Mouse (Mus musculus): ENCODE measurements around the gene Sema4a. TPM values are rescaled to one million over a fixed set of nuclear protein-coding genes. Genes with fewer than 3 reads are reported as not detected.

Gene Sema4a
- polyA plus RNA-seq, 1 experiment from 2014 or later: 21.5 TPM

DNA sequence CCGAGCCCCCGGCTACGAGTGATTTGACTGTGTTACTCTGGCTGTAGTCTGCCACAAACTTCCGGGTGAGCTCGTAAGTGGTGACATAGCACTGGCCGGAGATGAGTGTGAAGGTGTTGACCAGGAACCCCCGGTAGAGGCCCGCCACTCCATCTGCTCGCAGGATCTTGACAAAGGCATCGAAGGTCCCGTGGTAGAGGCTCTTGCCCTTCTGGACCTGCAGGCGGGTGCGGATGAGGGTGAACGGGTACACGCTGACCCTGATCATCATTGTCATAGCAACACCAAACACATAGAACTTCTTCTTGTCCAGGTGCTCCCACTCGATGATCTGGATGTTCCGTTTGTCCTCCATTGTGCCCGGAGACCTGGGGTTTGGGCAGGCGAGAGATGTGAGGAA, 40.2 kb downstream of the Sema4a start:
- H3K27ac ChIP-seq (ENCODE audit: low read depth, low read length): no peak overlapping the region

DNA sequence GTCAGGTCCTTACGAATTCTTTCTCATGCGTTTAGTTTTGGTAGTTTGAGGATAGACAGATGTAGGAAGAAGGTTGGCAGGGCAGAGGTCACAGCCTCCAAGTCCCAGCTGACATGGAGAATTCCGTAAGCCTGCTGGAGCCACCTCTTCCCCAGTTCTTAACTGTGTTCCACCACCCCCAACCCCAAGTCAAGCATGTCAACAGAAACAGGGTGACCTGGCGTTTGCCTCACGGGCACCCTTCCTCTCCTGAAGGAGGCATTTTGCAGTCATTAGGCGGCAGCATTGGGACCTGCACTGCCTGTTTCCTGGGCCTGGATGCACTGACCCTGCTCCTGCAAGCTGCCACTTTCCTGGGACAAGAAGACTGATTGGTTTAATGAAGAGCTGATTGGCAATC, 43.0 kb downstream of the Sema4a start:
- Histone ChIP-seq H3K9me3 (ENCODE audit: control insufficient read depth, low read length) (no peaks in the 10 kb centered on the region), H3K4me1 (ENCODE audit: control insufficient read depth, insufficient read depth, low read length) (peaks cover 9% of the 10 kb centered on the region), H3K4me2 (ENCODE audit: low read depth, low read length) (no peak overlapping the region), H3K4me3 (ENCODE audit: low read depth, low read length) (no peak overlapping the region), H3K27ac (ENCODE audit: low read depth, low read length) (no peak overlapping the region), H3K9ac (replicated peaks; ENCODE audit: low read depth, low read length) (no peak overlapping the region), H3K36me3 (ENCODE audit: control insufficient read depth, insufficient read depth, low read length) (peaks cover 49% of the 10 kb centered on the region), H3K27me3 (ENCODE audit: control insufficient read depth, insufficient read depth, low read length) (no peaks in the 10 kb centered on the region)
- no peak for ATAC-seq (ENCODE audit: low read depth)
- 83% methylated on average over 6 of the region's 6 CpGs for WGBS

More for the DNA sequence above, 40.2 kb downstream of the Sema4a start:
- no peak for ATAC-seq (ENCODE audit: low read depth)
- peaks cover 20% of the 10 kb centered on the region for H3K4me1 ChIP-seq (ENCODE audit: control insufficient read depth, insufficient read depth, low read length)
- no peak overlapping the region for H3K9ac ChIP-seq (replicated peaks; ENCODE audit: low read depth, low read length)
- H3K27me3 ChIP-seq (ENCODE audit: control insufficient read depth, insufficient read depth, low read length): no peaks in the 10 kb centered on the region
- peaks cover 39% of the 10 kb centered on the region for H3K36me3 ChIP-seq (ENCODE audit: control insufficient read depth, insufficient read depth, low read length)
- H3K4me2 ChIP-seq (ENCODE audit: low read depth, low read length): no peak overlapping the region
- WGBS: 97% methylated on average over 19 of the region's 19 CpGs
- no peaks in the 10 kb centered on the region for H3K9me3 ChIP-seq (ENCODE audit: control insufficient read depth, low read length)
- no peak overlapping the region for H3K4me3 ChIP-seq (ENCODE audit: low read depth, low read length)

- Histone ChIP-seq H3K27me3 (ENCODE audit: control insufficient read depth, insufficient read depth, low read length) (no peaks in the 10 kb centered on the region), H3K27ac (ENCODE audit: low read depth, low read length) (no peak overlapping the region), H3K36me3 (ENCODE audit: control insufficient read depth, insufficient read depth, low read length) (peaks cover 54% of the 10 kb centered on the region), H3K4me2 (ENCODE audit: low read depth, low read length) (no peak overlapping the region), H3K4me1 (ENCODE audit: control insufficient read depth, insufficient read depth, low read length) (no peaks in the 10 kb centered on the region), H3K4me3 (ENCODE audit: low read depth, low read length) (no peak overlapping the region), H3K9me3 (ENCODE audit: control insufficient read depth, low read length) (no peaks in the 10 kb centered on the region), H3K9ac (replicated peaks; ENCODE audit: low read depth, low read length) (no peak overlapping the region)
- 92% methylated on average over 4 of the region's 4 CpGs for WGBS
- no peak for ATAC-seq (ENCODE audit: low read depth)
Observed at GRCm38 (mm10) chr3:88415668-88416067, 45.3 kb downstream of the Sema4a start.

DNA sequence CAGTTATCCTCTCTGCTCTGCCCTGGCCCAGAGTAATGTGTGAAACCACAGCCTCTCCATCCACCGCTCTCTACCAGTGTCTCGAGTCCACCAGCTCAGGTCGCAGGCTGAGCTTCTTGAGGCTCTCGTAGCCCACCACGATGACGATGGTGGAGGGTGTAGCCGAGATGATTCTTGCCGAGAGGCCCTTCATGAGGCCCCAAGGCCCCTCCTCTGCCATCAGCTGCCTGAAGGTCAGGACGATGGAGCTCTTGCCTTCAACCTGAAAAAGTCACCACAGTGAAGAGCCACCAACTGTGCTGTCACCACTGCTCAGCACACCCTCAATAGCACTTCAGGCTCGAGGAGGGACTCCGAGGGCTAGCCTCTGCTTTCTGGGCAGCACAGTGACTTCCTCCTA, 48.3 kb downstream of the Sema4a start:
- H3K4me1 ChIP-seq (ENCODE audit: control insufficient read depth, insufficient read depth, low read length): 0 out of 2 replicates have a peak, but pooled peaks cover 2% of the 10 kb centered on the region
- H3K9me3 ChIP-seq (ENCODE audit: control insufficient read depth, low read length): no peaks in the 10 kb centered on the region
- H3K27me3 ChIP-seq (ENCODE audit: control insufficient read depth, insufficient read depth, low read length): no peaks in the 10 kb centered on the region
- H3K4me3 ChIP-seq (ENCODE audit: low read depth, low read length): no peak overlapping the region
- 89% methylated on average over 11 of the region's 11 CpGs for WGBS
- H3K36me3 ChIP-seq (ENCODE audit: control insufficient read depth, insufficient read depth, low read length): peaks cover 32% of the 10 kb centered on the region
- no peak overlapping the region for H3K4me2 ChIP-seq (ENCODE audit: low read depth, low read length)
- no peak for ATAC-seq (ENCODE audit: low read depth)
- no peak overlapping the region for H3K9ac ChIP-seq (replicated peaks; ENCODE audit: low read depth, low read length)
- no peak overlapping the region for H3K27ac ChIP-seq (ENCODE audit: low read depth, low read length)

GRCm38 (mm10) chr3:88411681-88412080, 49.3 kb downstream of the Sema4a start:
- ATAC-seq (ENCODE audit: low read depth): no peak
- H3K4me2 ChIP-seq (ENCODE audit: low read depth, low read length): no peak overlapping the region
- no peaks in the 10 kb centered on the region for H3K27me3 ChIP-seq (ENCODE audit: control insufficient read depth, insufficient read depth, low read length)
- 82% methylated on average over 4 of the region's 4 CpGs for WGBS
- H3K9me3 ChIP-seq (ENCODE audit: control insufficient read depth, low read length): no peaks in the 10 kb centered on the region
- peaks cover 24% of the 10 kb centered on the region for H3K36me3 ChIP-seq (ENCODE audit: control insufficient read depth, insufficient read depth, low read length)
- no peak overlapping the region for H3K4me3 ChIP-seq (ENCODE audit: low read depth, low read length)
- no peak overlapping the region for H3K27ac ChIP-seq (ENCODE audit: low read depth, low read length)
- no peak overlapping the region for H3K9ac ChIP-seq (replicated peaks; ENCODE audit: low read depth, low read length)
- 0 out of 2 replicates have a peak, but pooled peaks cover 2% of the 10 kb centered on the region for H3K4me1 ChIP-seq (ENCODE audit: control insufficient read depth, insufficient read depth, low read length)

DNA sequence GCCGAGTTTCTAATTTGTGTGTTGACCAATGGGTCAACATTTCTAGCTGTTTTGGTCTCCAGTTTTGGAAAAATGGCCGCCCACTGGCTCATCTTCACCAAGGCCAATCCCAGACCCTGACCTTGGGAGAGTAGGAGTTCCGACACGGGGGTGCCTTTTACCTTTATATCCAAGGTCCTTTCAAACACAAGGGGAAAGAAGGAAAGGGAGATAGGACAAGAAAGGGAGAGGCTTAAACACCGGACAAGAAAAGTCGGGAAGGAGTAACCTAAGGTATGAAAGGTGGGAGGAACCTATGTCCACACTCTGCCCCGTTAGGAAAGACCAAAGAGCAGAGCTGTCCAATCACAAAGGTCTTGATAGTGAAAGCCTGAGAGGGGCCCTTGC, 50.3 kb downstream of the Sema4a start:
- Histone ChIP-seq H3K9me3 (ENCODE audit: control insufficient read depth, low read length) (no peaks in the 10 kb centered on the region), H3K27ac (ENCODE audit: low read depth, low read length) (peak overlapping the region; percentile 84; the same call in 1 of the 2 replicates), H3K4me2 (ENCODE audit: low read depth, low read length) (peak overlapping the region; percentile 70), H3K36me3 (ENCODE audit: control insufficient read depth, insufficient read depth, low read length) (peaks cover 21% of the 10 kb centered on the region), H3K4me1 (ENCODE audit: control insufficient read depth, insufficient read depth, low read length) (0 out of 2 replicates have a peak, but pooled peaks cover 2% of the 10 kb centered on the region), H3K9ac (replicated peaks; ENCODE audit: low read depth, low read length) (peak overlapping the region; percentile 73; the same call in 1 of the 2 replicates), H3K4me3 (ENCODE audit: low read depth, low read length) (peak overlapping the region; percentile 56), H3K27me3 (ENCODE audit: control insufficient read depth, insufficient read depth, low read length) (no peaks in the 10 kb centered on the region)
- WGBS: 27% methylated on average over 7 of the region's 7 CpGs
- no peak; the same call in 1 of the 2 replicates for ATAC-seq (ENCODE audit: low read depth)

GRCm38 (mm10) chr3:88409741-88410644, 51.0 kb downstream of the Sema4a start, which contains the start of gene Pmf1:
TSS of gene Pmf1 (minus strand) at chr3:88410331.
- Histone ChIP-seq H3K27me3 (ENCODE audit: control insufficient read depth, insufficient read depth, low read length) (no peaks in the 10 kb centered on the region), H3K9me3 (ENCODE audit: control insufficient read depth, low read length) (no peaks in the 10 kb centered on the region), H3K36me3 (ENCODE audit: control insufficient read depth, insufficient read depth, low read length) (peaks cover 21% of the 10 kb centered on the region), H3K4me2 (ENCODE audit: low read depth, low read length) (peak within 1 kb of the TSS; percentile 70), H3K27ac (ENCODE audit: low read depth, low read length) (peak within 1 kb of the TSS; percentile 84), H3K4me1 (ENCODE audit: control insufficient read depth, insufficient read depth, low read length) (0 out of 2 replicates have a peak, but pooled peaks cover 2% of the 10 kb centered on the region), H3K9ac (replicated peaks; ENCODE audit: low read depth, low read length) (peak within 1 kb of the TSS; percentile 73), H3K4me3 (ENCODE audit: low read depth, low read length) (peak within 1 kb of the TSS; percentile 56)
- WGBS: under 1% methylated on average over 54 of the region's 54 CpGs
- ATAC-seq (ENCODE audit: low read depth): peak; percentile 91

DNA sequence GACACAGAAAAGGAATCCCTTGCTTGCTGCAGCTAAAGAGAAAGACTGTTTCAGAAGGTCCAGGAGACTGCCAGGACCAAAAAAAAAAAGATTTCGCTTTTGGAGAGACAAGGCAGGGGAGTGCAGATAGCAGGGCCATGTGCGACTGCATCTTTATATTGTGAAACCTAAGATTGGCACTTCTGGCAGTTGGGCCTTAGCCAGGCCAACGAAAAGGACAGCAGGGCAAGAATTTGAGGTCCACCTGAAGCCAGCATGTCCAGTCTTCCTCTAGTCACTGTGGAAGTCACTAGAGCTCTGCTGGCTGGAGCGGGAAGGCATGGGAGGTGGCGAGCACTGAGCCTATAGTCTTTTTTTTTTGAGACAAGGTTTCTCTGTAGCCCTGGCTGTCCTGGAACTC, 52.0 kb downstream of the Sema4a start:
- Histone ChIP-seq H3K9me3 (ENCODE audit: control insufficient read depth, low read length) (no peaks in the 10 kb centered on the region), H3K9ac (replicated peaks; ENCODE audit: low read depth, low read length) (no peak overlapping the region), H3K4me2 (ENCODE audit: low read depth, low read length) (peak overlapping the region; percentile 70; the same call in 1 of the 2 replicates), H3K27ac (ENCODE audit: low read depth, low read length) (no peak overlapping the region), H3K4me1 (ENCODE audit: control insufficient read depth, insufficient read depth, low read length) (0 out of 2 replicates have a peak, but pooled peaks cover 2% of the 10 kb centered on the region), H3K27me3 (ENCODE audit: control insufficient read depth, insufficient read depth, low read length) (no peaks in the 10 kb centered on the region), H3K36me3 (ENCODE audit: control insufficient read depth, insufficient read depth, low read length) (peaks cover 15% of the 10 kb centered on the region), H3K4me3 (ENCODE audit: low read depth, low read length) (no peak overlapping the region)
- ATAC-seq (ENCODE audit: low read depth): no peak
- 78% methylated on average over 5 of the region's 5 CpGs for WGBS

GRCm38 (mm10) chr3:88407529-88407928, 53.5 kb downstream of the Sema4a start:
- WGBS: 64% methylated on average over 7 of the region's 7 CpGs
- Histone ChIP-seq H3K36me3 (ENCODE audit: control insufficient read depth, insufficient read depth, low read length) (peaks cover 9% of the 10 kb centered on the region), H3K4me1 (ENCODE audit: control insufficient read depth, insufficient read depth, low read length) (0 out of 2 replicates have a peak, but pooled peaks cover 2% of the 10 kb centered on the region), H3K27ac (ENCODE audit: low read depth, low read length) (no peak overlapping the region), H3K9ac (replicated peaks; ENCODE audit: low read depth, low read length) (no peak overlapping the region), H3K4me2 (ENCODE audit: low read depth, low read length) (no peak overlapping the region), H3K9me3 (ENCODE audit: control insufficient read depth, low read length) (no peaks in the 10 kb centered on the region), H3K27me3 (ENCODE audit: control insufficient read depth, insufficient read depth, low read length) (no peaks in the 10 kb centered on the region), H3K4me3 (ENCODE audit: low read depth, low read length) (no peak overlapping the region)
- ATAC-seq (ENCODE audit: low read depth): no peak

All from neural tube, embryonic 14.5 days (tissue).